Mouse (Mus musculus): ENCODE data around the gene Kalrn.

Kalrn gene

GRCm38 (mm10) chr16:34493914-34494313 lies 79.4 kb downstream of the Kalrn start:
- no peak for DNase-seq

DNA sequence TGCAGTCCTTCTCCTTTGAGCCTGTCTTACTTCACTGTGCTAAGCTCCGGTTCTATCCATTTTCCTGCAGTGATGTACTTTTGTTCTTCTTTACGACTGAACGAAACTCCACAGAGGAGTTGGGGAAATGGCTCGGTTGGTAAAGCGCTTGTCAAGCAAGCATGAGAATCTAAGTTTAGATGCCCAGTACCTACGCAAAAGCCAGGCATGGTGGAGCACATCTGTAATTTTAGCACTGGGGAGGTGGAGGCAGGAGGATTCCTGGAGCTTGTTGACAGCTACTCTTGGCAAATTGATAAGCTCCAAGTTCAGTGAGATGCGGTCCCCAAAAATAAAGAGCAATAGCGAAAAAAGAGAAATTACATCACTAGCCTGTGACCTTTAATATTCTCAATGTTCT lies 82.1 kb downstream of the Kalrn start:
- DNase-seq: no peak

DNA sequence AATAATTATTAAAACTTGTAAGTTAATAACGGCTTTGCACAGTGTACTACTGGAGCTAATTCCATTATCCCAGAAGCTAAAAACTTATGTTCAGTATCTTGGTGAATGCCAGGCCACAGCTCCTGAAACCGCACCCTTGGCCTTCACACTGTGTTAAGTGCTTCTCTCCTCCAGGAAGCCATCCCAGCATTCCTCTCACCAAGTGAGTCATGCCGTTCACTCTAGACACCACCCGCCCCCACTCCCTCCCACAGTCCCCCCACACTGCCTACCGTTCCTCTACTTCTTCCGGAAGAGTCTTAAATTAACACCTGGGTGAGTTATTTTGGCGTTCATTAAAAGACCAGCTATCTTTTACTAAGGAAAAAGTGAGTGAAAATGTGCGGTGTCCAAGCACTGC lies 82.8 kb downstream of the Kalrn start:
- DNase-seq: no peak

DNA sequence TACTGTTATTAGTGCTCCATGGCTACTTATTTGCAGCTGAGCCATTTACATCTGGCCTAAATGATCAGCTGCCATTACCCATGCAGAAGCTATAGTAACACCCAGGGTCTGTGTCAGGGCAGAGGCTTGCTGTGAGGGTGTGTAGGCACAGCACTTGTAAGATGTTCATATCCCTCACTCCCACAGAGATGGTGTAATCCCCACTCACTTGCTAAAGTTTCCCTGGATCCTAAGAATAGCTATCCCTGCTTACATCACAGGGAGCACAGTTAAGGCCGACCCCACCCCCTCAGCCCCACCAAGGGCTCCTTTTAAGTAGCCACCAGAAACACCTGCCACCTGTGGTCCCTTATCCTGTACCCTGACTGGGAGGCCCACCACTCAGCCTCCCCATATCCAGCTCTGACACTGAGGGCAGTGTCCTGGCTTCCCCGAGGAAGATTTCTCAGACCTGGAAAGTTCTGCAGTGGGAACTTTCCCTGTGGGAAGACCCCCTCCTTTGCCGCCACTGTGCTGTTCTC lies 83.5 kb downstream of the Kalrn start:
- no peak for DNase-seq

DNA sequence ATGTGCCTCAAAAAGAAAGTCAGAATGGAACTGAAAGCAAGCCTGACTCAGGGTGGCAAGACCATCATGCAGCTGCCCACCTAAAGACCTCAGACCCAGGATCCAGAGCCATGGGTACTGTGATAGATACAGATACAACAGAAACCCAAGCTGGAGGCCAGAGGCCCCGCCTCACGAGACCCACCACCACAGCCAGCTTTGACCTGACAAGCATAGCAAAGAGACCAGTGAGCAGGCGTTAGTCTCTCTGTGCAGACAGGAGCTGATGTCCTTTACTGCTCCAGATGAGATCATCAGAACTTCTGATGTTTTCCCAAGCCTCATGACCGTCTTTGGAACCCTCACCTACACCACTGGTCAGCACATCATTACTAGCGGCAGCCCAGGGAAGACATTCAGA lies 85.5 kb downstream of the Kalrn start:
- DNase-seq: no peak

DNA sequence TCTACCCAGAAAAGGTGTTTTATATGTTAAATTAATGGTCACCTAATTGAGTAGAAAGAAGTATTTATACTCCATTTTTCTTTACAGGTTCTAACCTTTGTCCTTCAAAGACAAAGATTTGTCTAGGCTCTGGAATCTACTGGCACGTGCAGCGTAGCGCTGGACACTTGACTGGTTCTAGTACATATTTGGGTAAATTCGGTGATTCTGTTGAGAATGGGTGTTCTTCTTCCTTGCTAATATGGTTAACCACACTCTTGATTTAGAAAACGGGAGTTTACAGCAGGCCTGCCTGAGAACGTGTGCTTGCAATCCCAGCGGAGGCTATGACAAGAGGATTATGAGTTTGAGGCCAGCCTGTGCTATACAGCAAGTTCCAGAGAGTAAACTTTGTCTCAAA lies 86.1 kb downstream of the Kalrn start:
- no peak for DNase-seq

- DNase-seq: peak in 1 of 2 experiments; percentile 4
These were observed 87.8 kb downstream of the Kalrn start for GRCm38 (mm10) chr16:34485483-34485882.

DNA sequence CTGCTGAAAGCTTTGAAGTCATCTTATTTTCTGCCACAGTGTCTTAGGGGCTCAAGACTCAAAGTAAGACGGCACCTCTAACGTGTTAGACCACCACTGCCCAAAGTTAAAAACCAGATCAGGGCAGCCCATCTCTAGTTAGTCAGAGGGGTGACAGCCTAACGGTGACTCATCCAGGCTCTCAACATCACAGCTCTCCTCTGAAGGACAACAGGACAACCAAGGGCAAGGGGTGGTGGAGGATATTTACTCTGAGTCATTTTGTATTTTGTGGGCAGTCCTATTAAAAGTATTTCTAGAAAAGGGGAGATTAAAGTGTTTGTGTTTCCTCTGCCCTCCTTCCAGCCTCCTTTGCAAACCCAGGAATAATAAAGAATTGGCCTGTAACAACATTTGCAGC lies 88.4 kb downstream of the Kalrn start:
- no peak for DNase-seq

- no peak for DNase-seq
These were observed 89.1 kb downstream of the Kalrn start for GRCm38 (mm10) chr16:34484213-34484612.

- no peak for DNase-seq
These were observed 89.6 kb downstream of the Kalrn start for GRCm38 (mm10) chr16:34483716-34484115.

DNA sequence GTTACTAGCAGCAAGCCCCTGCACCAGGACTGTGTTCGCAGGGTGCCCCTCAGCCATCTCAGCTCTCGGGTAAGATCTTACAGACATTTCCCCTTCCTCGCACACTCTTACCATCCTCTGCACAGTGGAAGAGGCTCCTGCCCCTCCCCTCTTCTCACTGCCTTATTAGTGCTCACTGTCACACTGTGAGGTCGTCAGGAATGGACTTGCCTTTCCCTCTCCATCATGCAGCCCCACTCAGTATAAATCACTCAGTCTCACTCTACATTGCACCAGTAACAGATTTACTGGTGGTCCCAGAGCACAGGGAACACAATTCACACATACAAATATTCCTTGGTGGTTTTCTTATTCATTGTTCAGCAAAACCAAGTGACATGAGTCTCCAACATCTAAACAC lies 98.6 kb downstream of the Kalrn start:
- no peak for DNase-seq

DNA sequence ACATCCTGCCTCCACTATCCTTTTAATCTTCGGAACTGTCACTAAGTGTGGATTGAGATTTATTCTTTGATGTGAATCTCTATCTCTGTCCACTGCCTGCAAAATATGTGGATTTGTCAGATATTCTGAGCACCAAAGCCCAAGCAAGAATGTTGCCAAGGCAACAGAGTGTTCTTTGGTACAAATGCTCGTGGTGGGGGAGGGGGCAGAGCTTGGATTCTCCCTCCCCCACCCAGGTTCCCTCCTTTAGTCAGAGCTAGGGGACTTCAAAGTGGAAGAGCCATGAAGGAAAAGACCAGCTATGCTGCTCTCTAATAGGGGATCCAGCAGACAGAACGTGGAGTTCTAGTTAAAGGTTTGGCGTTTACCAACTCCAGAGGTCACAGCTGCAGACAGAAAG lies 99.4 kb downstream of the Kalrn start:
- no peak for DNase-seq

DNA sequence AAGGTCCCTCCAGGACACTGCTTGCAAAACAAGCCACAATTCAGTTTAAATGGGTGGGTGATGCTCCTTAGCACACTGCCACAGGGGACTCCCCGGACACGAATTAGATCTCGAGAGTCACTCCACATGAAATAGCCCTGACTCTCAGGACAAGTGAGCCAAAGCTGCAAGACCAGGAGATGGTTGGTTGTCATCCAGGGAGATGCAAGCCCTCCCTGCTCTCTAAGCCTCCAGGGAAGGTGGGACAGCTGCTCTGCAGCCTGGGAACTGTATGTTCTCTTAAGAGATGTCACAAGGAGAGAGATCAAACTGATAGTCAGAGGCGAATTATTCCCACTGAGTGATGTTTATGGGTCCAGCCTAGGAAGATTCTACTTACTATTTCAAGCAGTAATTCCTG lies 101.9 kb downstream of the Kalrn start:
- DNase-seq: no peak

- DNase-seq: no peak
These were observed 103.0 kb downstream of the Kalrn start for GRCm38 (mm10) chr16:34470343-34470742.

GRCm38 (mm10) chr16:34469277-34469868 lies 104.0 kb downstream of the Kalrn start:
- no peak for DNase-seq

GRCm38 (mm10) chr16:34466649-34467048 lies 106.7 kb downstream of the Kalrn start:
- no peak for DNase-seq

GRCm38 (mm10) chr16:34456314-34456713 lies 117.0 kb downstream of the Kalrn start:
- peak in 1 of 2 experiments; percentile 4 for DNase-seq

- no peak for DNase-seq
These were observed 127.7 kb downstream of the Kalrn start for GRCm38 (mm10) chr16:34445666-34446065.

- DNase-seq: no peak
These were observed 131.6 kb downstream of the Kalrn start for GRCm38 (mm10) chr16:34441704-34442103.

DNA sequence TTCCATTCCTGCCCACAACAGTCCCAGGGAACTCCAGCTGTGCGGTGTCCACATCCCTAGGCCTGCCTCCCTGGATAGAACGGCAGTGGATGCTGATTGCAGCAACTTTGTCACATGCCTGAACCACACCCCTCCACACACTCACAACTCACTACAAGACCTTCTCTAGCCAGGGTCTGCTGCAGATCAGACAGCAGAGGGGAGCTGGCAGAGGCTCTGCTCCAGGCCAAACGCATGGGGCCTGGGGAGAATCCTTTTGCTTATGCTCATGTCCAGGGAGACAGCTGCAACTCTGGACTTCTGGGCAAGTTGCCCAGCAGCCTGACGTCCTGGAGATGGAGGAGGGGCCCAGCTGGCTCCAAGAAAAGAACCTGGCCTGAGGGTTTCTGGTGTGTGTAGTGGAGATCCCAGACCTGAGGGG lies 132.3 kb downstream of the Kalrn start:
- DNase-seq: peak; percentile 11 to 16

GRCm38 (mm10) chr16:34440019-34440615 lies 133.2 kb downstream of the Kalrn start:
- no peak for DNase-seq

DNA sequence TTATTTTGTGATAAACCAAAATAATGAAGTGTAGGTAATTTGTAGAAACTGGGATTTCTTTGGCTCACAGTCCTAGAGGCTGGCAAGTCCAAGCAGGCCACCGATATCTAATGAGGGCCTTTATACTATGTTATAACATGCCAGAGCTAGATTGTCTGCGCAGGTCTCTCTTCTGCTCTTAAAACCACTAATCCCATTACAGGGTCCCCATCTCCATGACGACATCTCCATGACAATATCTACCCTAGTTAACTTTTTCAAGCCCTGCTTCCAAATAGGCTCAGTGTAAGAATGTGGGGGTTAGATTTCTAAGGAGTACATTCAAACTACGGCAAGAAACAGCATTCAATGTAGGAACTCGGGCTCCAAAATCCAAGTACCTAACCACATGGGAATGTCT lies 143.2 kb downstream of the Kalrn start:
- DNase-seq: no peak

GRCm38 (mm10) chr16:34427654-34428053 lies 145.7 kb downstream of the Kalrn start:
- no peak for DNase-seq

DNA sequence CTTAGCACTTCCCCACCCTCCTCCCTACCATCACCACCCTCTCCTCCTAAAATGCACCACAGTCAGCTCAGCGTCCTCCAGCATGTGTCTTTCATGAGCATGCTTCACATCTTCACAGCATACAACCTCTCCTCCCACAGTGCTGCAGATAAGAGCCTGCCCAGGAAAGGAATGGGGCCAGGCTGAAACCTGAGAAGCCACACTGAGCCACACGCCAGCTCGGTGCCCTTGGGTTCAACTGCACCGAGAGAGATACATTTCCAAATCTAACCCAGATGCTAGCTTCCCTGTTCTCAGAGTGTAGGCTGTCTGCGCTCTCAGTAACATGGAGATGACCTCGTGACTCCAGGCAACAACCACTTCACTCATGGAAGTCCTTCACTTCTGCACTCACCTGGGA lies 151.9 kb downstream of the Kalrn start:
- DNase-seq: no peak

DNA sequence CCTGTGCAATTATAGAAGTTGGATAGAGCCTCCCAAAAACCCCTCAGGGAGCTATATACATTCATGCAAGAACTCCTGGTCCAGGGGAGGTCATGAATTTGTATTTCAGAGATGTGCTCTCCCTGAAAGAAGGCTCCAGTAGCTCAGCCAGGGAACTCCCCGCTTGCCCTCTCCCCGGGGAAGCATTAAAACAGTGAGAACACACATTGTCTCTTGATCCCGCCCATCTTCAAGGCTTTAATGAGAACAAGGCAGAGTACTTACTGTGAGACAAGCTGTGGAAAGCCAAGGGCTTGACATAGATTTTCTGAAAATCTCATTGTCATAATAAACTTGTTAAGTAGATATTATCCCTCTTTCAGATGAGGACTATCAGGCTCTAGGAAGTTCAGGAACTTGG lies 155.4 kb downstream of the Kalrn start:
- no peak for DNase-seq
